Mouse (Mus musculus) testis, postnatal 10 days (tissue): Measurements from ENCODE around the gene Abr.
A peak's percentile ranks its signal among the peaks of the same experiment; 100 is the strongest.

ENCODE experiments used
- DNase-seq: peaks from one replicate; pipeline ENCODE4 v3.0.0; 2021; ENCODE audit warnings: low spot score

Gene Abr

DNA sequence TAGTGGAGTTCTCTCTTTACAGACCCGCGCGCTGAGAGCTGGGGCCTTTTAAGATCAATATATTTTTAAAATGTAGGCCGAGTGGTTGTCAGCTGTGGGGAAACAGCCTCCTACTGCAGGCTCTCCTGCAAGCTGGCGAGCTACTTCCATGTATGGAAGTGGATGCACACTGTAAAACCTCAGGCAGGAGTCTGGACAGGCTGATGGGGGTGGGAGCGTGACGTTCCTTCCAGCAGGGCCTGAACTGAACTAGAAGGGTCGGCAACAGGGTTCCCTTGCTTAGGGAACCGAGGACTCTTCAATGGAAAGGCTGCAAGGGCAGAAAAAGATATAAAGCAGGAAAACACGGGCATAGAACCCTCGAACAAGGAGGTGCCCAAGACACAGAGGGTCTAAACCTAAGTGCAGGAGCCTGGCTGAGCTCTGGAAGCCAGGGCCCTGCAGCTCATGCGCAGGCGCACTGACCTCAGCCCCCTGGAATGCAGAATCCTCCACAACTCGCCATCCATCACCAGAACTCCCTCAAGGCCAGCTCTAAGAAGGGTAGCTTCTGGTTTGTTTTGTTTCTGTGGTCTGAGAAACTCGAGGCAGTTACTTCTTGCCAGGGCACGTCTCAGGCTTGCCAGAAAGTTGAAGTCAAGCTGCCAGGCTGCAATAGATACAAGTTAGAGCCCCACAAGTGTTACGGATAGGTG lies 247.5 kb downstream of the Abr start:
- DNase-seq: peak; percentile 84

DNA sequence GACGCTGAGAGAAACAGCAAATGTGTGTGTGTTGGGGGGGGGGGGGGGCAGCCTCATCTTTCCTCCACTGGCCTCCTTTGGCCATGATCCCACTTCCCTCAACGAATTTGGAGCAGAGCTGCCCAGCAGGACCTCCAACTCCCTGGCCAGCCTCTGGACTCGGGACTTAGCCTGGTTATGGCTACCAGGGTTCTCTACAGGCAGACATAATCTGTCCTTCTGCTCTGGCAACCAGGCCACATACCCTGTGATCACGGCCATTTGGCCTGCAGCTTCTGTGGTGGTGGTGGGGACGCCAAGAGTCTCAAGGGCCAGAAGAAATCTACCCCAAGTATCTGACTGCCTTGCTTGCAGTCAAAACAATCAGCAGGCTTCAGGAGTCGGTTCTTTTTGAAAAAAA lies 249.6 kb downstream of the Abr start:
- DNase-seq: no peak

- DNase-seq: no peak
These were observed 250.0 kb downstream of the Abr start for GRCm38 (mm10) chr11:76372120-76372519.

- DNase-seq: no peak
These were observed 251.6 kb downstream of the Abr start for GRCm38 (mm10) chr11:76370491-76370890.
